Mouse (Mus musculus): ENCODE results near the gene Apobec3. TPM values are rescaled to one million over a fixed set of nuclear protein-coding genes. Genes with fewer than 3 reads are reported as not detected.

Apobec3 gene
- polyA plus RNA-seq, 1 experiment, result 140 TPM

DNA sequence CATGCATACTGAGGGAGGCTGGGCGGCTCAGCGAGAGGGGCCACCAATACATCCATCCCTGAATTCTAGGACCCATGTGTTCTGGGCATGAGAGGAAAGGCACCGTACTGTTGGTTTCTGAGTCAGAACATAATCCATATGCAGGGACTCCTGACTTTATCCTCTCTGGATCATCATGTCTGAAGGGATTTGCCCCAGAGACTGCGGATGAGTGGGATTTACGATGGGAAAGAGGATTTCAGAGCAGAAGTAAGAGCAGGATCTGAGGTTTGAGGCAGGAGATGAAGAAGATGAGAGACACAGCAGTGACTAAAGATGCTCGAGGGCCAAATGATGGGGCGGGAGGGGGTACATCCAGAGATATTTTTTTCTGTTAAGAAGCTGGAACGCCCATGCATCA is 17.9 kb upstream of the Apobec3 start:
- Histone ChIP-seq H3K27ac (ENCODE audit: control insufficient read depth, insufficient read depth, low read depth, low read length, poor library complexity) (no peak overlapping the region), H3K4me3 (replicated peaks; ENCODE audit: control insufficient read depth, low read depth, low read length) (no peak overlapping the region), H3K4me1 (ENCODE audit: control insufficient read depth, insufficient read depth, low read length) (no peaks in the 10 kb centered on the region)
- WGBS, result 79% methylated on average over 8 of the region's 8 CpGs
- no peak for TF ChIP-seq POLR2A (IDR thresholded peaks at IDR 0.05; ENCODE audit: borderline replicate concordance, control insufficient read depth, low read depth, low read length)
- TF ChIP-seq CTCF (IDR thresholded peaks at IDR 0.05; ENCODE audit: control insufficient read depth, insufficient read depth, low read length), result no peak

DNA sequence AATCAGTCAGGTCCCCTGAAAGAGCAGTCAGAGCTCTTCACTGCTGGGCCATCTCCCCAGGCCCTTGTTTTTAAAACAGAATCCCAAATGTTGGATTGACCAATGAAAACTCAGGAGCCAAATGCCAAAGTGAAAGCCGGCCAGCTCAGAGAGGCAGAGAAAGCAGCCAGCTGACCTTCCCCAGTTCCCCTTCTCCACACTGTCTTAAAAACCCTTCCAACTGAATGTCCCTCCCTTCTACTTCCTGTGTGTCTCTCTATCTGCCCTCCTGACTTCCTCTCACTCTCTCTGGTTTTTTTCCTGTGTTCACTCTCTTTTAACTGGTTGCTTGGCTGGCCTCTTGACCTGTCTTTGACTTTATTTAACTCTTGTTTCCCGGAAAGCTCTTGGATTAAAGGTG is 17.5 kb upstream of the Apobec3 start:
- no peak for TF ChIP-seq POLR2A (IDR thresholded peaks at IDR 0.05; ENCODE audit: borderline replicate concordance, control insufficient read depth, low read depth, low read length)
- no peak for TF ChIP-seq CTCF (IDR thresholded peaks at IDR 0.05; ENCODE audit: control insufficient read depth, insufficient read depth, low read length)
- Histone ChIP-seq H3K27ac (ENCODE audit: control insufficient read depth, insufficient read depth, low read depth, low read length, poor library complexity) (no peak overlapping the region), H3K4me3 (replicated peaks; ENCODE audit: control insufficient read depth, low read depth, low read length) (no peak overlapping the region), H3K4me1 (ENCODE audit: control insufficient read depth, insufficient read depth, low read length) (no peaks in the 10 kb centered on the region)
- WGBS, result 33% methylated on average over 2 of the region's 2 CpGs

DNA sequence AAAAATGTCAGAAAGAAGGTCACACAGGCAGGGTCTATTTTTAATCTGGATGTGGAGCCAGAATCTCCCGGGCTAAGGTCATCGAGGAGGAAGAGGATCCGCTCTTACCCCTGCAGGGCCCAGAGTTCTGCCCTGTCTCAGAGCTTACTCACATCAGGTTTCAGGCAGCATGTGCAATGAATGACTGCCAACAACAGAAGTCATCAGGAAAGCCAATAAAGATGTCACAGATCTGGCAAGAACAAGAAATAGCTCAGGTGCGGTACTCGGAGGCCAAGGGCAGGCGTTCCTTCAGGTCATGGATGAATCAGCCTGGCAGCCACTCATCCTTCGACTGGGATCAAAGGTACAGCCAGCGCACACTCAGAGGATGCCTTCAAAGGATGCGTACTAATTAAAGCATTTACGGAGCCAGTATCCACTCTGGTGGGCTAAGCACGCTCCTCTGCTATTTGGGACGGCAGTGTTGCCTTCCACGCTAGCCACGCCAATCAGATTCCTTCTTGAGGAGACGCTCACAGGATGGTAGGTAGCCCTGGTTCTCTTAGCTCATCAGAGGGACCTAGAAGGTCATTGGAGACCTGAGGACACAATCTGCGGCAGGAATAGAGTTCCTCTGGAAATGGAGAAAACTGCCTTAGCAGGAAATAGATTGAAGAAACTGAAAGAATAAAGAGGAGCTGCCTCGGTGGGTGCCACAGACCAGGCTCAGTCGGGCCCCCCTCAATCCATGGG is 16.0 kb upstream of the Apobec3 start:
- no peak for TF ChIP-seq POLR2A (IDR thresholded peaks at IDR 0.05; ENCODE audit: borderline replicate concordance, control insufficient read depth, low read depth, low read length)
- no peak for TF ChIP-seq CTCF (IDR thresholded peaks at IDR 0.05; ENCODE audit: control insufficient read depth, insufficient read depth, low read length)
- no peaks in the 10 kb centered on the region for H3K4me1 ChIP-seq (ENCODE audit: control insufficient read depth, insufficient read depth, low read length)
- no peak overlapping the region for H3K27ac ChIP-seq (ENCODE audit: control insufficient read depth, insufficient read depth, low read depth, low read length, poor library complexity)
- WGBS, result 83% methylated on average over 18 of the region's 18 CpGs
- no peak overlapping the region for H3K4me3 ChIP-seq (replicated peaks; ENCODE audit: control insufficient read depth, low read depth, low read length)

DNA sequence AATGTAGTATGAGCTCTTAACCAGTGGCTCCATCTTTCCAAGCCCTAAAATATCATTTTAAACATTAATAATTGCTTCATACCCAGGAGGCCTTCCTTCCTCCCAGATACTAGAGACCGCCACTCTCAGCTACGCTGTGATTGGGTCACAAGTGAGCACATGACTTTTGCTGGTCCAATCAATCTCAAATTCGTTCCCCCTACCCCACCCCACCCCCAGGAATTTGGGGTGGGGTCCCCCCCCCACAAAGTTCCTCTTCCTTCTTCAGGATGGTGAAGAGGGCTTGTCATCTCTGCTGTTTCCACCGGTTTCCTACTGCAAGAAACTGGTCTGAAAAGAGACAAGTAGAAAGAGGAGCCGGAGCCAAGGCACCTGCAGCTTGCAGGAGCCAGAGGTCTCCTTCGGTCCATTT is 12.7 kb upstream of the Apobec3 start:
- Histone ChIP-seq H3K4me3 (replicated peaks; ENCODE audit: control insufficient read depth, low read depth, low read length) (no peak overlapping the region), H3K27ac (ENCODE audit: control insufficient read depth, insufficient read depth, low read depth, low read length, poor library complexity) (no peak overlapping the region), H3K4me1 (ENCODE audit: control insufficient read depth, insufficient read depth, low read length) (no peaks in the 10 kb centered on the region)
- TF ChIP-seq POLR2A (IDR thresholded peaks at IDR 0.05; ENCODE audit: borderline replicate concordance, control insufficient read depth, low read depth, low read length) (no peak), CTCF (IDR thresholded peaks at IDR 0.05; ENCODE audit: control insufficient read depth, insufficient read depth, low read length) (no peak)
- WGBS, result 59% methylated on average over 6 of the region's 6 CpGs

DNA sequence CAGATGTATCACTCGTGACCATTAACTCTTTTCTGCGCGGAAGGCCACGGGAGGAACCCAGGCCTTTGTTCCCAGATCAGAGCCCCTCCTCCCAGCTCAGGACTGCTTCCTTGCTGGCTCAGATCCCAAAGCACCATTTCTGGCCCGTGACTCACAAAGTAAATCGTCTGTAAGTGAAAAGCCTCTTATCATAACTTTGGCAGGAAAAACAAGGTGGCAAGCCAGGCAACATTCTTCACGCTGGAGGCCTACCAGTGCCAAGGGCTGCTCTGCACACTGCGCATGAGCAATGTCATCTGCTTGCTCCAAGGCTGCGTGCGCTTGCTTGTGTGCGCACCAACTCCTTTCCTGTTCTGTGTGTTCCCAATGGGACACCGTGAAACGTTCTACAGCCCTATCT is 12.1 kb upstream of the Apobec3 start:
- Histone ChIP-seq H3K27ac (ENCODE audit: control insufficient read depth, insufficient read depth, low read depth, low read length, poor library complexity) (no peak overlapping the region), H3K4me3 (replicated peaks; ENCODE audit: control insufficient read depth, low read depth, low read length) (no peak overlapping the region), H3K4me1 (ENCODE audit: control insufficient read depth, insufficient read depth, low read length) (no peaks in the 10 kb centered on the region)
- no peak for TF ChIP-seq POLR2A (IDR thresholded peaks at IDR 0.05; ENCODE audit: borderline replicate concordance, control insufficient read depth, low read depth, low read length)
- TF ChIP-seq CTCF (IDR thresholded peaks at IDR 0.05; ENCODE audit: control insufficient read depth, insufficient read depth, low read length), result no peak
- 29% methylated on average over 13 of the region's 13 CpGs for WGBS

DNA sequence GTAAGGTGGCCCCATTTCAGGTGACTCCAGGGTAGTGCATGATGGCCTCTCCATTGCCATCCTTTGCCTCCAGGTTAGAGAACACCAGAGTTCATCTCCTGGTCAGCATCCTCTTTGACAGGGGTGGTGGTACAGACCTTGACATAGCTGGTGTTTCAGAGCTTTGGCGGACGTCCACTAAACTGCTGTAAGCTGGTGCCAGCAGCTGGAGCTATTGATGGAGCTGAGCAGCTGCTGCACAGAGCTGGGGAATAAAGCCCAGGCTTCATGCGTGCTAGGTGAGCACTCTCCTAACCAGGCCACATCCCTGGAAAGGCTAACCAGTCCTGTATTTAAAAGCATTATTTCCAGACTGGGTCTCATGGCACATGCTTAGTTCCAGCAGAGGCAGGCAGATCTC is 11.0 kb upstream of the Apobec3 start:
- 79% methylated on average over 3 of the region's 3 CpGs for WGBS
- TF ChIP-seq CTCF (IDR thresholded peaks at IDR 0.05; ENCODE audit: control insufficient read depth, insufficient read depth, low read length) (no peak), POLR2A (IDR thresholded peaks at IDR 0.05; ENCODE audit: borderline replicate concordance, control insufficient read depth, low read depth, low read length) (no peak)

DNA sequence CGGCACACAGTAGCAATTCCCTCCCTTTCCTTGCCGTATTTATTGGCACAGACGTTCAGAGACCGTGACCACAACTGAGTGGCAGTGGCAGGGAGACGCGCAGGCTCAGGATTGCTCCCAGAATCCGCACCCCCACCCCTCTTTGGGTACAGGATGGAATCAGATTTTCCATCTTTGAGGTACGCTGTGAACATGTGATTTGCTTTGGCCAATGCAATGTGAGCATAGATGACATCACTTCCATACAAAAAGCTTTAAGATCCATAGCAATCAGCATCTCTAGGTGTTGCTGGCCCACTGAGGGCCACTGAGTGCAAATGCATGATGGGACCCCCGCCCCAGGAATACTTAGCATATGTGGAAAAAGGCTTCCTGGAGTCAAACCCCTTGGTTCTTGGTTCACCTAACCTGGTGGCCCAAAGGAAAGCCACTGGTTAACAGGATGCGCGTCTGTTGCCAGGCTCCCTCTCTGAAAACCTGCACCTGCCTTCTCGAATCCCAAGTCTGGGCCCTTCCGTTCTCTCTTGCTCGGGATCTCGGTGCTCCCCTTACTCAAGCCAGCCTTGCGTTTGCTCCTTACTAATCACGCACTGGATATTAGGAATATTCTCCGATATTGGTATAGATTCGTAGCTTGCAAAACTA is 8.7 kb upstream of the Apobec3 start:
- no peak overlapping the region for H3K4me3 ChIP-seq (replicated peaks; ENCODE audit: control insufficient read depth, low read depth, low read length)

More for the DNA sequence above, 11.0 kb upstream of the Apobec3 start:
- no peak overlapping the region for H3K27ac ChIP-seq (ENCODE audit: control insufficient read depth, insufficient read depth, low read depth, low read length, poor library complexity)
- H3K4me3 ChIP-seq (replicated peaks; ENCODE audit: control insufficient read depth, low read depth, low read length), result no peak overlapping the region
- H3K4me1 ChIP-seq (ENCODE audit: control insufficient read depth, insufficient read depth, low read length), result no peaks in the 10 kb centered on the region

DNA sequence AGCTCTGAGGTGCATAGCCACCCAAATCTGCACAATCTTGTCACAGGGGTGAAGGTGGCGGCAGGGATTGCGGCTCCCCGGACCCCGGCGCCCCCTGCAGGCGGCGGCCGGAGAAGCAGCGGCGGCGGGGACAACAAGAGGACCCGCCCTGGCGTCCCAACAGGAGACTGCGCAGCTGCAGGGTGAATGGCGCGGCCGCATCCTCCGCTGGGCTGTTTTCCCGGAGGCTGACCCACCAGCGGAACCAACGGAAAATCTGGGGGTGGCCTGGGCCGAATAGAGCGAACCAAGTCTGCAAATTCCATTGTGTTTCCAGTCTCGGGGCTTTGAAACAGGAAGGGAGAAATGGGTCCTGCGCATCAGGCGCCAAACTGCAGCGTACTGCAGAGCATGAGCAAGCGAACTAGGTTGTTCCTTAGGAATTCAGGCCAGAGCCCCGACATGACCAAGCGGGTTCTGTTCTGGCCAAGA is 8.1 kb upstream of the Apobec3 start:
- peak; percentile 63 for TF ChIP-seq CTCF (IDR thresholded peaks at IDR 0.05; ENCODE audit: control insufficient read depth, insufficient read depth, low read length)
- no peak; the same call in 1 of the 2 replicates for TF ChIP-seq POLR2A (IDR thresholded peaks at IDR 0.05; ENCODE audit: borderline replicate concordance, control insufficient read depth, low read depth, low read length)
- peak overlapping the region; percentile 68 for H3K4me3 ChIP-seq (replicated peaks; ENCODE audit: control insufficient read depth, low read depth, low read length)
- WGBS, result under 1% methylated on average over 30 of the region's 30 CpGs
- H3K27ac ChIP-seq (ENCODE audit: control insufficient read depth, insufficient read depth, low read depth, low read length, poor library complexity), result no peak overlapping the region
- H3K4me1 ChIP-seq (ENCODE audit: control insufficient read depth, insufficient read depth, low read length), result no peaks in the 10 kb centered on the region

More for the DNA sequence above, 8.7 kb upstream of the Apobec3 start:
- TF ChIP-seq POLR2A (IDR thresholded peaks at IDR 0.05; ENCODE audit: borderline replicate concordance, control insufficient read depth, low read depth, low read length) (no peak), CTCF (IDR thresholded peaks at IDR 0.05; ENCODE audit: control insufficient read depth, insufficient read depth, low read length) (no peak)
- Histone ChIP-seq H3K27ac (ENCODE audit: control insufficient read depth, insufficient read depth, low read depth, low read length, poor library complexity) (no peak overlapping the region), H3K4me1 (ENCODE audit: control insufficient read depth, insufficient read depth, low read length) (no peaks in the 10 kb centered on the region)
- 30% methylated on average over 19 of the region's 19 CpGs for WGBS

Data from bone marrow, adult 2 months (tissue).